Mouse (Mus musculus) stomach, postnatal 0 days (tissue): Measurements from ENCODE around the gene Pla2g4a.

Experiments used
- CTCF ChIP-seq: IDR thresholded peaks from 2 replicates; pipeline ENCODE4 v1.5.1; 2016; ENCODE audit warnings: antibody characterized with exemption, low read depth, mild to moderate bottlenecking, moderate library complexity
- EP300 ChIP-seq: optimal IDR thresholded peaks from 2 replicates; pipeline ENCODE3; 2016; ENCODE audit warnings: antibody characterized with exemption

GRCm38 (mm10) chr1:149946432-149946831 lies 14.7 kb downstream of the Pla2g4a start:
- TF ChIP-seq CTCF: no peak
- no peak for TF ChIP-seq EP300
